Comparison of ENCODE assay signal across 8 mouse cellular contexts in genomic region chr13:58590630-58591029, GRCm38 (mm10). TPM values are rescaled to one million over a fixed set of nuclear protein-coding genes. Genes with fewer than 3 reads are reported as not detected.
DNase-seq lines count a peak whose midpoint lies in the region; ATAC-seq and TF ChIP-seq lines count a peak whose summit lies in the region.

No protein-coding gene starts in this region.

- no peaks in the 10 kb centered on the region for H3K4me1 ChIP-seq in heart, adult 2 months (ENCODE audit: control insufficient read depth, insufficient read depth, low read length)
- no peaks in the 10 kb centered on the region for H3K4me1 ChIP-seq in heart, embryonic 11.5 days (ENCODE audit: control insufficient read depth, insufficient read depth, low read length)

- no peak overlapping the region for H3K4me3 ChIP-seq in heart, adult 2 months
- no peak overlapping the region for H3K4me3 ChIP-seq in heart, embryonic 11.5 days (ENCODE audit: low read depth, low read length)

- H3K9me3 ChIP-seq in heart, embryonic 11.5 days (replicated peaks; ENCODE audit: control insufficient read depth, low read length), result no peaks in the 10 kb centered on the region

- no peak overlapping the region for H3K9ac ChIP-seq in heart, adult 2 months (ENCODE audit: low read depth, low read length)
- H3K9ac ChIP-seq in heart, embryonic 11.5 days (ENCODE audit: low read depth, low read length), result no peak overlapping the region

- no peaks in the 10 kb centered on the region for H3K79me2 ChIP-seq in heart, adult 2 months (replicated peaks; ENCODE audit: control insufficient read depth, insufficient read depth, low read length)

- intact Hi-C loops in heart, adult 2 months (cut with DNase I), result no loop called here

- TF ChIP-seq POLR2A in heart, adult 2 months (IDR thresholded peaks at IDR 0.05; ENCODE audit: insufficient read depth, low read depth, low read length), result no peak

- H3K27me3 ChIP-seq in heart, adult 2 months (ENCODE audit: control insufficient read depth, insufficient read depth, low read length), result no peaks in the 10 kb centered on the region
- H3K27me3 ChIP-seq in heart, embryonic 11.5 days (ENCODE audit: control insufficient read depth, insufficient read depth, low read length), result no peaks in the 10 kb centered on the region

- peak; percentile 76 for TF ChIP-seq CTCF in heart, adult 2 months (IDR thresholded peaks at IDR 0.05)

- H3K4me2 ChIP-seq in heart, embryonic 11.5 days, result no peak overlapping the region

- DNase-seq in heart, adult 2 months, result peak; percentile 24 to 59
- DNase-seq in urinary bladder, postnatal 14 days (ENCODE audit: low spot score), result peak; percentile 60
- no peak for DNase-seq in urinary bladder, adult 2 months (ENCODE audit: low spot score)
- DNase-seq in cerebellum, postnatal 25 days, result peak; percentile 50 to 72
- DNase-seq in kidney, postnatal 25 days, result peak; percentile 52 to 62

- 36% methylated on average over 6 of the region's 6 CpGs for WGBS in heart, adult 2 months
- WGBS in heart, embryonic 11.5 days (ENCODE audit: insufficient replicate concordance), result 39% methylated on average over 6 of the region's 6 CpGs

- ATAC-seq in heart, embryonic 11.5 days (replicated peaks; ENCODE audit: insufficient number of reproducible peaks, low FRiP score, low TSS enrichment), result no peak
- peak; percentile 62 for ATAC-seq in megakaryocyte, adult 5-6 weeks (ENCODE audit: poor library complexity, severe bottlenecking)
- ATAC-seq in megakaryocyte-erythroid progenitor cell, adult 5-6 weeks (replicated peaks; ENCODE audit: low FRiP score, low TSS enrichment, poor library complexity, severe bottlenecking), result no peak

- TF ChIP-seq EP300 in heart, adult 2 months (IDR thresholded peaks at IDR 0.05; ENCODE audit: insufficient read depth, low read depth, low read length), result no peak

- H3K27ac ChIP-seq in heart, adult 2 months, result no peak overlapping the region
- H3K27ac ChIP-seq in heart, embryonic 11.5 days (ENCODE audit: low read depth, low read length), result no peak overlapping the region

- H3K36me3 ChIP-seq in heart, adult 2 months (ENCODE audit: control insufficient read depth, insufficient read depth, low read length), result no peaks in the 10 kb centered on the region
- no peaks in the 10 kb centered on the region for H3K36me3 ChIP-seq in heart, embryonic 11.5 days (ENCODE audit: control insufficient read depth, insufficient read depth, low read length)

RNA-seq across cellular contexts. Expression of gene Slc28a3, which starts 20.0 kb away (rescaled TPM):
- not detected for total RNA-seq in heart, adult 2 months (2021)
- 0.12 TPM in 1 of 2 replicates, not detected in the other for polyA plus RNA-seq in heart, adult 2 months (2012; rRNA removed)
- polyA plus RNA-seq in heart, embryonic 11.5 days (2014; fragmentation: Nextera tagmentation; extraction: Ambion mirVana), result not detected in 2 replicates
- polyA plus RNA-seq in urinary bladder, adult 2 months (2012; rRNA removed), result 0.06 and 0.07 TPM in 2 replicates
- total RNA-seq in megakaryocyte, adult 5-6 weeks (2015), result not detected in 2 replicates
- not detected in 2 replicates for total RNA-seq in megakaryocyte, adult 5-6 weeks (2017)
- 1.4 TPM in 1 of 2 replicates, not detected in the other for total RNA-seq in megakaryocyte-erythroid progenitor cell, adult 5-6 weeks (2014; fragmentation: Nextera tagmentation)
- not detected in 2 replicates for total RNA-seq in megakaryocyte-erythroid progenitor cell, adult 5-6 weeks (2017)
